Comparison of ENCODE assay signal across 24 mouse cellular contexts in the genomic region with DNA sequence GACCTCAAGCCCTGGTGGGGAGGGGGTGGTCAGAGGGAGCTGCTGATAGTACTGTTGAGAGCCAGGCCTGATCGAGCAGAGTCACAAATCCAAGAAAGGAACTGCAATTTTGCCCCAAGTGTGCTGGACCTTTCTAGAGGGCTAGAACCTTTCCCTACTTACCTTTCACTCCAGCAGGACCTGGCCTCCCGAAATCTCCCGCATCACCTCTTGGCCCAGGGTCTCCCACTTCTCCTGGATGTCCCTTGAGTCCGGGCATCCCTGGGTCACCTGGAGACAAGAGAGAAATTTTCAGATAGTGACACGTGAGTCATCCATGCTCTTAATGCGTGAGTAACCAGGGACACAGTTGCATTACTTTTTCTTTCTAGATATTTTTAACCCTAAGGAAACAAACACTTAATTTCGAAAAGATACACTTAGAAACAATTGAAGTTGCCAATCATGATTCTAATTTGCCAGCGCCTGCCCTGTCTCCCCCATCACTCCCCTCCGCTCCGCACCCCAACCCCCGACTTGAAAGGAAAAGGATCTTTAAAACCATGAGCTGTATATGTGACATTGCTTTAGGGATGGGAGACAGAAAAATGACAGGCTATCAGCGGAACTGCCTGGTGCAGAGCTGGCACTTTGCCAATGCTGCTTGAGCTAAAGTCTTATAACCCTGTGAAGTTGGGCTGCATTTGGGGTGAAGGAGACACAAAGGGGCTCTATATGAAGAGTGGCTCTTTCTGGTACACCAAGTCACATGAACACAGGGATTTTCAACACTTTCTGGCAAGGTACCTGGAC.
DNase-seq lines count a peak whose midpoint lies in the region; ATAC-seq lines count a peak whose summit lies in the region.
"Had no signal": no experiment of that assay in that cellular context is flagged by ENCODE, and none has a peak within 500 bp of the region (broad histone marks: within the 10 kb centered on the region; RNA-seq: fewer than 3 reads in every experiment).

No protein-coding gene starts in this region.

- H3K27me3 ChIP-seq in embryonic facial prominence, embryonic 14.5 days (replicated peaks; ENCODE audit: control insufficient read depth, insufficient read depth, low read length), result no peaks in the 10 kb centered on the region
- no peaks in the 10 kb centered on the region for H3K27me3 ChIP-seq in embryonic facial prominence, embryonic 10.5 days (replicated peaks; ENCODE audit: low read depth, poor library complexity, severe bottlenecking)
- H3K27me3 ChIP-seq in heart, embryonic 10.5 days (ENCODE audit: insufficient read depth, poor library complexity, severe bottlenecking), result no peaks in the 10 kb centered on the region
- H3K27me3 ChIP-seq in midbrain, embryonic 13.5 days, result no peaks in the 10 kb centered on the region
- no peaks in the 10 kb centered on the region for H3K27me3 ChIP-seq in midbrain, embryonic 16.5 days (ENCODE audit: control insufficient read depth, insufficient read depth, low read depth, low read length)
- H3K27me3 ChIP-seq: embryonic facial prominence, embryonic 12.5 days; kidney, embryonic 15.5 days; limb, embryonic 13.5 days; megakaryocyte, embryonic 14.5 days; Patski had no signal

- no peak overlapping the region for H3K4me2 ChIP-seq in embryonic facial prominence, embryonic 14.5 days (ENCODE audit: low read depth, low read length)
- no peak overlapping the region for H3K4me2 ChIP-seq in midbrain, embryonic 13.5 days (replicated peaks)
- H3K4me2 ChIP-seq in midbrain, embryonic 16.5 days (ENCODE audit: low read length), result no peak overlapping the region
- H3K4me2 ChIP-seq: embryonic facial prominence, embryonic 12.5 days; heart, embryonic 11.5 days; hindbrain, embryonic 14.5 days; kidney, embryonic 15.5 days; limb, embryonic 13.5 days; liver, embryonic 11.5 days had no signal

- no peak overlapping the region for H3K27ac ChIP-seq in embryonic facial prominence, embryonic 14.5 days (replicated peaks; ENCODE audit: low read depth, low read length)
- no peak overlapping the region for H3K27ac ChIP-seq in embryonic facial prominence, embryonic 10.5 days (replicated peaks)
- no peak overlapping the region for H3K27ac ChIP-seq in heart, embryonic 10.5 days
- H3K27ac ChIP-seq in midbrain, embryonic 13.5 days, result no peak overlapping the region
- no peak overlapping the region for H3K27ac ChIP-seq in midbrain, embryonic 16.5 days (ENCODE audit: low read length)
- H3K27ac ChIP-seq: embryonic facial prominence, embryonic 12.5 days; hindbrain, embryonic 14.5 days; kidney, embryonic 15.5 days; limb, embryonic 13.5 days had no signal

- peak; percentile 24 for DNase-seq in embryonic facial prominence, embryonic 14.5 days (ENCODE audit: low spot score)
- DNase-seq in embryonic facial prominence, embryonic 10.5 days (ENCODE audit: low spot score), result no peak
- peak; percentile 67 for DNase-seq in heart, embryonic 10.5 days (ENCODE audit: low spot score)
- DNase-seq in heart, postnatal 25 days (ENCODE audit: low spot score), result no peak
- DNase-seq in urinary bladder, postnatal 10 days (ENCODE audit: low spot score), result no peak
- no peak for DNase-seq in spleen, adult 12 weeks (ENCODE audit: low spot score)
- DNase-seq: adrenal gland, postnatal 14 days; cerebellum, adult 11-12 months; gastrocnemius, postnatal 10 days; heart, postnatal 4 days; kidney, adult 18-20 months; lung, postnatal 4 days; thymus, postnatal 14 days had no signal

- WGBS in embryonic facial prominence, embryonic 14.5 days, result 80% methylated on average over 12 of the region's 12 CpGs
- WGBS in embryonic facial prominence, embryonic 10.5 days, result 90% methylated on average over 12 of the region's 12 CpGs
- WGBS in heart, embryonic 10.5 days, result 80% methylated on average over 12 of the region's 12 CpGs
- WGBS in midbrain, embryonic 13.5 days, result 86% methylated on average over 12 of the region's 12 CpGs
- 83% methylated on average over 12 of the region's 12 CpGs for WGBS in midbrain, embryonic 16.5 days

- H3K4me3 ChIP-seq in embryonic facial prominence, embryonic 14.5 days (ENCODE audit: low read depth, low read length), result no peak overlapping the region
- no peak overlapping the region for H3K4me3 ChIP-seq in embryonic facial prominence, embryonic 10.5 days
- no peak overlapping the region for H3K4me3 ChIP-seq in heart, embryonic 10.5 days
- no peak overlapping the region for H3K4me3 ChIP-seq in midbrain, embryonic 13.5 days (replicated peaks)
- no peak overlapping the region for H3K4me3 ChIP-seq in midbrain, embryonic 16.5 days (ENCODE audit: low read depth, low read length)
- H3K4me3 ChIP-seq: embryonic facial prominence, embryonic 12.5 days; kidney, embryonic 15.5 days; limb, embryonic 13.5 days; megakaryocyte, embryonic 14.5 days had no signal

- no peak for ATAC-seq in embryonic facial prominence, embryonic 14.5 days (ENCODE audit: low read depth)
- ATAC-seq in midbrain, embryonic 13.5 days, result 0 out of 2 replicates have a peak, but pooled peaks have one; percentile 30
- ATAC-seq in midbrain, embryonic 16.5 days, result no peak
- ATAC-seq: inflammation-experienced regulatory T-cells, adult 6 months; Patski had no signal

- H3K36me3 ChIP-seq in embryonic facial prominence, embryonic 14.5 days (ENCODE audit: control insufficient read depth, insufficient read depth, low read length), result no peaks in the 10 kb centered on the region
- H3K36me3 ChIP-seq in embryonic facial prominence, embryonic 10.5 days (replicated peaks), result no peaks in the 10 kb centered on the region
- no peaks in the 10 kb centered on the region for H3K36me3 ChIP-seq in heart, embryonic 10.5 days
- H3K36me3 ChIP-seq in midbrain, embryonic 13.5 days, result no peaks in the 10 kb centered on the region
- no peaks in the 10 kb centered on the region for H3K36me3 ChIP-seq in midbrain, embryonic 16.5 days (ENCODE audit: control insufficient read depth, insufficient read depth, low read length)
- H3K36me3 ChIP-seq: embryonic facial prominence, embryonic 12.5 days; kidney, embryonic 15.5 days; limb, embryonic 13.5 days had no signal

- intact Hi-C loops in heart, postnatal 25 days (cut with DNase I), result loop anchor here (5.0 kb wide), 1 partner anchor 188 kb away; a partner anchor contains a TSS

- H3K9me3 ChIP-seq in embryonic facial prominence, embryonic 14.5 days (ENCODE audit: control insufficient read depth, low read length), result no peaks in the 10 kb centered on the region
- no peaks in the 10 kb centered on the region for H3K9me3 ChIP-seq in embryonic facial prominence, embryonic 10.5 days
- no peaks in the 10 kb centered on the region for H3K9me3 ChIP-seq in heart, embryonic 10.5 days
- H3K9me3 ChIP-seq in midbrain, embryonic 13.5 days, result no peaks in the 10 kb centered on the region
- H3K9me3 ChIP-seq in midbrain, embryonic 16.5 days (replicated peaks; ENCODE audit: control insufficient read depth, low read length, poor library complexity, severe bottlenecking), result no peaks in the 10 kb centered on the region
- H3K9me3 ChIP-seq: embryonic facial prominence, embryonic 12.5 days; kidney, embryonic 15.5 days; limb, embryonic 13.5 days had no signal

- H3K9ac ChIP-seq in embryonic facial prominence, embryonic 14.5 days (ENCODE audit: low read depth, low read length), result no peak overlapping the region
- no peak overlapping the region for H3K9ac ChIP-seq in midbrain, embryonic 13.5 days (replicated peaks)
- no peak overlapping the region for H3K9ac ChIP-seq in midbrain, embryonic 16.5 days (ENCODE audit: low read depth, low read length)
- H3K9ac ChIP-seq: embryonic facial prominence, embryonic 12.5 days; hindbrain, embryonic 14.5 days; kidney, embryonic 15.5 days; limb, embryonic 13.5 days had no signal

- 0 out of 2 replicates have a peak, but pooled peaks cover 4% of the 10 kb centered on the region for H3K4me1 ChIP-seq in embryonic facial prominence, embryonic 14.5 days (ENCODE audit: control insufficient read depth, insufficient read depth, low read length)
- peaks cover 20% of the 10 kb centered on the region for H3K4me1 ChIP-seq in embryonic facial prominence, embryonic 10.5 days
- 0 out of 2 replicates have a peak, but pooled peaks cover 2% of the 10 kb centered on the region for H3K4me1 ChIP-seq in heart, embryonic 10.5 days
- H3K4me1 ChIP-seq in midbrain, embryonic 13.5 days (replicated peaks), result peaks cover 9% of the 10 kb centered on the region; the same call in 1 of the 2 replicates
- H3K4me1 ChIP-seq in midbrain, embryonic 16.5 days (ENCODE audit: control insufficient read depth, insufficient read depth, low read length), result peaks cover 6% of the 10 kb centered on the region
- H3K4me1 ChIP-seq: megakaryocyte, embryonic 14.5 days had no signal

Comparison
In these comparisons a context has a peak if more than half of its experiments do, and no peak if none do; other contexts are left out.
1. DNase-seq: peak in embryonic facial prominence, embryonic 14.5 days (single experiment) and heart, embryonic 10.5 days (single experiment); none in embryonic facial prominence, embryonic 10.5 days (single experiment), heart, postnatal 25 days (single experiment), urinary bladder, postnatal 10 days (single experiment) and spleen, adult 12 weeks (single experiment).